Mouse (Mus musculus): ENCODE measurements around the gene Tcf3.

DNA sequence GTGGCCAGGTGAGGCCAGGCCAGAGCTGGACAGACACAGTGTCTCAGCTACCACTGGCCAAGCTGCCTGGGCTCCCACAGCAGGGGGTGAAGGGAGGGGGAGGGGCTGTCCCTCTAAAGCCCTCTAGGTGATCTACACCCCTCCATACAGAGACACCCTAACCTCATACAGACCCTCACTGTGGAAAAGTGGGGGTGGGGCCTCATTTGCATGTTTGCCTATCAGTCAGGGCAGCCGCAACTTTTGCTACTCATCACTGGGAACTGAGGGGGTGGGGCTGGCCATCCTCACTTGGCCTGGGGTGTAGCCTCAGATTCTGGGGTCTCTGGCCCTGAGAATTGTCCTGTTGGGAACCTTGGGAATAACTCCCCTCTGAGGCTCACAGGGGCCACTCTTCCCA, 11.6 kb upstream of the Tcf3 start:
- TF ChIP-seq CTCF (IDR thresholded peaks at IDR 0.05 in 2 of 3, conservative IDR thresholded peaks at IDR 0.05 in 1 of 3; ENCODE audit: control insufficient read depth in 1 of 3, insufficient read depth in 1 of 3, low read depth in 2 of 3, low read length in 3 of 3, poor library complexity in 1 of 3, severe bottlenecking in 1 of 3) (no peak), POLR2A (IDR thresholded peaks at IDR 0.05; ENCODE audit: control insufficient read depth in 1 of 2, insufficient read depth in 1 of 2, low read depth in 1 of 2, low read length in 2 of 2, poor library complexity in 1 of 2) (no peak), EP300 (IDR thresholded peaks at IDR 0.05; ENCODE audit: low read depth in 1 of 2, low read length in 2 of 2) (no peak), TAL1 (IDR thresholded peaks at IDR 0.05; ENCODE audit: low read length) (no peak), MAX (IDR thresholded peaks at IDR 0.05; ENCODE audit: low read length) (no peak), NELFE (IDR thresholded peaks at IDR 0.05; ENCODE audit: low read depth, low read length) (no peak), USF2 (IDR thresholded peaks at IDR 0.05; ENCODE audit: borderline replicate concordance in 1 of 2, insufficient read depth in 1 of 2, low read depth in 1 of 2, low read length in 2 of 2) (no peak)
